Mouse (Mus musculus) B cell, adult 2 months (primary cell): ENCODE results near the gene Lnx2.
A peak's percentile ranks its signal among the peaks of the same experiment; 100 is the strongest.

Experiments
- DNase-seq, 2 experiments: peaks; one replicate each; pipeline ENCODE4 v3.0.0; 2022

Gene Lnx2

DNA sequence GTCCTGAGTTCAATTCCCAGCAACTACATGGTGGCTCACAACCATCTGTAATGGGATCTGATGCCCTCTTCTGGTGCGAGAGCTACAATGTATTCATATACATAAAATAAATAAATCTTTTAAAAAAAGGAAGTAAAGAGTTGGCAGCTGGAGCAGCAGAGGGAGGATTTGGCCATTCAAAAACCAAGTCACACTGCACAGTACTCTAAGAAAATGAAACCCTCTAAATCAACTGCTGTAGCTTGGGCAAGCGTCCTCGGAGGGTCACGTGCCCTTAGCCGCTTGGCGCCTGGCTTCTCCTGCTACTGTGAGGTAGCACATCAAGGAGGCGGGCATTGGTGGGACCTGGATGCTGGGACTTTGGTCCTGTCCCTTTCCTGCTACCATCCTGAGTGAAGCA, 61.2 kb downstream of the Lnx2 start:
- no peak for DNase-seq

DNA sequence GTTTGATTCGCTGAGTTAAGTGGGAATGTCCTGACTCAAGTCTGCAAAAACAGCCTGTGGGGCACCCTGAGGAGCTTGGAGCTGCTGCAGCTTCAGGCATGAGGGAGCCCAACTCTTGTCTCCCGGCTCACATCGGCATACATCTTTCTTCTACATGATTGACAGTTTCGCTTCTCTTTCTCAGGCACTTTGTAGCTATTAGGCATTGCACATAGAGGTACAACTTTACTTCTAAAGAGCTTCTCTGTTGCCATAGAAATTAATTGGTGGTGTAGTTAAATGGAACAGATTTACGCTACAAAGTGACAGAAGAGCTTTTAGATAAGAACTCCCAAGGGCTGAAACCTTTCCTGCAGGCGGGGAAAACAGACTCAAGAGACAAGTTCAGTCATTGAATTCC, 62.5 kb downstream of the Lnx2 start:
- DNase-seq, result no peak

DNA sequence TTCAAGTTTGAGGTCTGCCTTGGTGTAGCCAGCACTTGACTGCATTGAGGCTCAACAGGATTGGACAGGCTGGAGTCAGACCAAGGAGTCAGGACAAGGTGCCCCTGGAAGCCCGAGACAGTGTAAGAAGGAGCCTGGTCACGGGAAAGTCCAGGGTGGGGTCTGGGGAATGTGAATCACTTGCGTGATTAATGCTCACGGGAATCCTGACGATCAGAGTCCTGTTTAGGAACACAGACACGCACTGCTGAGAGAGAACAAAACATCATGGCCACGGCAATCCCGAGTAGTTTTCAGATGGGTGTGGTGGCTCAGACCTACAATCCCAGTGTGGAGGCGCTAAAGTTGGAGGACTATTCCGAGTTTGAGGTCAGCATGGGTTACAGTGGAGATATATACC, 65.1 kb downstream of the Lnx2 start:
- no peak for DNase-seq

DNA sequence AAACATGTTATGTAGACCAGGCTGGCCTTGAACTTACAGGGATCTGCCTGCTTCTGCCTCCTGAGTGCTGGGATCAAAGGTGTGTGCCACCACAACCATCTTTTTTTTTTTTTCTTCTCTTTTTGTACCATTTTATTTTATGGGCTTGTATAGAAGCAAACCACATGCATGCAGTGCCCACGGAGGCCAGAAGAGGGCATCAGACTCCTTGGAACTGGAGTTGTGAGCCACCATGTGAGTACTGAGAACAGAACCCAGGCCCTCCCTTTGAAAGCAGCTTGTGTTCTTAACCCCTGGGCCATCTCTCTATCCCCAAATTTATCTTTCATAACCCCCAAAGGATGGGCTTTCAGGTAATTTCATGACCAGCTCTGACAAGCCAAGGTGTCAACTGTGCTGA, 73.1 kb downstream of the Lnx2 start:
- DNase-seq, result no peak

DNA sequence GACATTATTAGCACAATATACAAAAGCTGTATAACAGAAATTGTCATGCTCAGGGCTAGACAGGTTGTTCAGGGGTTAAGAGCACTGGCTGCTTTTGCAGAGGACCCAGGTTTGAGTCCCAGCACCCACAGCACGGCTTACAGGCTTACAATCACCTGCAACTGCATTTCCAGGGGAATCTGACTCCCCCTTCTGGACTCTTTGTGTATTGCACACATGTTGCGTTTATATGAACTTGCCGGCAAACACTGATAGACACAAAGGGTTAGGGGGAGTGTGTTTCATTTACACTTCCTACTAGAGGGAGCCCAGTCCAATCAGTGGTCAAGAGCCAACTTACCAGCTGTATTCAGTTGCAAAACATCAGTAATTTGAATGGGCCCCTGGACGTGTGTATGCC, 75.1 kb downstream of the Lnx2 start:
- DNase-seq, result no peak

DNA sequence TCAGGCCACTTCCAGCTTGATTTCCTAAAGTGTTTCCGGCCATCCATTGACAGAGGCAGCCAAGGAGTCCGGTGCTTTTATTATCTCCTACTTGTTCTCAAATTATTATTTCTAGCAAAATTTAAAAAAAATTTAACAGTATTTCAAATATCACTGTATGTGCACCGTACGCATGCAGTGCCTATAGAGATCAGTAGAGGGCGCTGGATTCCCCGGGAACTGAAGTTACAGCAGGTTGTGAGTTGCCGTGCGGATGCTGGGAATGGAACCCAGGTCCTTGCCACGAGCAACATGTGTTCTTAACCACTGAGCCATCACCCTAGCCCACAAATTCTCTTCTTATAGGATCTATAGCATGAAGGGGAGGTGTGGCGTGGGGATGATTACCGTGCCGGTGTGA, 77.6 kb downstream of the Lnx2 start:
- DNase-seq, result no peak

DNA sequence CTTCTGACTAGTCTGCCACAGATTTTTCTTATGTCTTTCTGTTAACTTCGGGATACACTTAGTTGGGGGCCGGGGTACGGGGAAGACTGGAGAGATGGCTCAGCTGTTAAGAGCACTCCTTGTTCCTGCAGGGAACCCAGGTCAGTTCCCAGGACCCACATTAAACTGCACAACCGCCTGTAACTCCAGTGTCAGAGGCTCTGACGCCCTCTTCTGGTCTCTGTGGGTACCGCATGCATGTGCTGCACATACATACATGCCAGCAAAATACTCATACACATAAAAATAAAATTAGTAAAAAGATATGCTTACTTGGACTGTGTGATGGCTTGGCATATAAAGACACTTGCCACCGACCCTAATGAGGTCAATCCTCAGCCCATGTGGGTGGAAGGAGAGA, 79.6 kb downstream of the Lnx2 start:
- no peak for DNase-seq

DNA sequence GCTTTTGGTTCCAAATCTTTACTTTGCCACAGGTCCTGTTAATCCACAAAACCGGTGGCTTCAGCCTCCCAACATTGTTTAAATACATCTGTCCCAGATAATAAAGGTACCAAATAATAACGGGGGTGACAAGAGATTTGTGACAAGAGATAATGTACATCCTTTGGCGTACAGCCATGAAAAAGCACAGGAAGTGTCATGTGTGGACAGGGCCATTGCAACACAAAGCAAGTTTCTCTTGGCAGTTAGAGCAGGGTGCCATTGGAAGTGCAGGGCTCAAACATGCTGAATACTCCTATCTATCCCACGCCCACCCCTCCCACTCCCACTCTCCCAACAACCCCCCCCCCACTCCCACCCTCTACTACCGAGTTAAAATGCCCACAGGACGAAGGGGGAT, 81.4 kb downstream of the Lnx2 start:
- no peak for DNase-seq

DNA sequence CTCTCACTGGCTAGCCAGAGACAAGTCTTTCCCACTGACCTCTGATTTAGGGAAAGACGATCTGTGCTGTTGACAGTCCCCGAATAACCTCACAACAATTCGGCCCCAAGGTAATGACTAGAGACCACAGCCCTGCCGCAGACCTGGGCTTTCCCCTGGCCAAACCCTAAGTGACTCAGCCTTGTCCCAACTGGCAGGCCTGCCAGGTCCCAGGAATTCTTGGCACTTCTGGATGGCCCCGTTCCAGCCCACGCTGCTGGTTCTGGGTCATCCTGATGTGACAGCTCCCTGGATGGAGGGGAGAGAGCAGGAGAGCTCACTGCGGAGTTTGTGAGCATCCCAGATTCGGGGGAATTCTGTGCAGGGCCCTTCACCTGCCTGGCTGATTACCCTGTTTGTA, 82.9 kb downstream of the Lnx2 start:
- DNase-seq, result no peak

DNA sequence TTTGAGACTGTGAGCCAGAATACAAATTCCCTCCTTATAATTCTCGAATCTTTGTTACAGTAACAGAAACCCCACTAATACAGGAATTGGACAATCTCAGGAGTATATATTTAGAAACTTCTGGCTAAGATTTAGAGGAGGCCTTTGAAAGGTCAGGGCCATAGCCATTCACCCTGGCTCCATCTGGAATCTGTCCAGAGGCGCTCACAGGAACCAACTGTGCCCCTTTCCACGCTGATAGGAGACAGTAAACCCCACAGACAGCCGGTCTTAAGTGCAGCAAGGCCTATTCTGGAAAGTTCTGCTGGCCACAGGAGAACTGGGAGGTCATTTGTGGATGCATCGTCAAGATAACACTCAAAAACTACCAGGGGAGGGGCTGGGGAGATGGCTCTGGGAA, 87.3 kb downstream of the Lnx2 start:
- DNase-seq, result no peak

DNA sequence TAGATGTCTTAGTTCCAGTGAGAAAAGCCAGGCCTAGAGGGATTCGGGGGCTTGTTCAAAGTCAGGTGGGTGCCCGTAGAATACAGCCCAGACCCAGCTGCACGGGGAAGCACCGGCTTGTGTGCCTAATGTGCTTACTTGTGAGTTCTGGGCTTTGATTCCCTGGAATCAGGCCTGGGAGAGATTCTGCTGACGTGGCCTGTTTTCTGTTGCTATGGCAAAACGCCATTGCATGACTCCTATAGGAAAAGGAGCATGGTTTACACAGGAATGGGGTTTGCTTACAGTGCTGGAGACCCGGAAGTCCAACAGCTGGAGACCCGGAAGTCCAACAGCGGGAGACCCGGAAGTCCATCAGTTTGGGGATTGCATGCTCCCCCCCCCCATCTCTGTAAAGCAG, 88.8 kb downstream of the Lnx2 start:
- DNase-seq, result no peak

DNA sequence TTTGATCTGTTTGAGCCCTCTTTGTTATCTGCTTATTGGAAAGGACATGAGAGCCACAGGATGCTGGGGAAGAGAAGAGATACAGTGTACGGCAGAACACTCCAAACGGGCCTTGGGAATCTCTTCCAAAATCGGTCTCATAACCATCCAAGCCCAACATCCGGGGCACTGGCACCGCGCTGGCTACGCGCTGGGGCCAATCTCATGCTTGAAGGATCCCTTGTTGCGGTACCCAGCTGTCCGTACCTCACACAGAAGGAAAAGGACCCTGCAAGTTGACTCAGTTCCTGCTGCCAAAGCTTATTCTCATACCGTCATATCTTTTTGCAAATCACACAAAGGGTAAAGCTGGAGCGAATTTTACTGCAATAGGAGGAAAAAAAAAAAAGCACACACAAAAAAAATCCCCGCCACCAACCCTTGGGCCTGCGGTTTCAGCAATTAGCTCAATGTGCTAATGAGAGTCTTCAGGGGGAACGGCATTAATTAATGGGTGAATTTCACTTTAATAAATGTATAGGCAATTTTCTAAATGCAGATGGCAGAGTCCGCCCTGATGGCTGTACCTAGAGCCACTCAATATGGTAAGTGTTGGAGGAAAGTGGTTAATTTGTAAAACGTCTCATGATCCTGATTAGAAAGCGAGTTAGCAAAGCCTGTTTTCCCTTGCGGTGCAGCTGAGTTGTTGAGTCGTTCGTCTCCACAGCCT, 90.5 kb downstream of the Lnx2 start:
- DNase-seq, result no peak

DNA sequence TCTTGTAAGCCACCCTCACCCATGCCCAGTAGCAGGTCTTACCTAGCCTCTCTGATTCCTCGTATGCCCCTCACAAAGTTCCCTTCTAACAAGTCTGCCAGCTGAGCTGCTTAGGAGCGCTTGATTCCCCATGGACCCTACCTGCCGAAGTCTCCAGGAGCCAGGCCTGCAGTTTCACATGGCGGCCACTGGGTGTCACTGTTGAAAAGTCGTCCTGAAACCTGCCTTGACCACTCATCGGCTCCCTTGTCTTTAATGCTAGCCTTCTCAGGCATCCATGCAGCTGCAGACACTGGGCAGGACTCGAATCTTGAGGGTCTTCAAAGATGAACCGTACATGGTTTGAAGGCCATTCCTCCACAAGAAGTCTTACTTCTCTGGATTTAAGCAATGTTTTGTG, 93.2 kb downstream of the Lnx2 start:
- DNase-seq, result peak; percentile 68 to 69

DNA sequence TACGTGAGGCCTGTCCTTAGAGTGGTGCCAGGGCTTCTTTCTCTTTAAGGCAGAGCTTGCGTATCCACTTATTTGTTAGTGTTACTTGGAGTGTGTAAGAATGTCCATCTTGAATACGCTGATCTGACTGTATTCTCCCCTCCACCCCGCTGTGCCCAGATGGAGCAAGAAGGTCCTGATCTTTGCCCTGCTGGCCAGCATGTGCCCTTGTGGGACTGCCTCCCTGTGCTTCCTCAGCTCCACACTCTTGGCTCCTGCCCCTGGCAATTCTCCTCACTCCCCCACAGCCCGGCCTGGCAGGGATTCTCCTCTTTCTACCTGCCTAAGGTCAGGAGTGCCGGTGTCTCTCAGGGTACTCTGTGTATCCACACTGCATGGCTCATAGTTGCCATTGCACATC, 95.0 kb downstream of the Lnx2 start:
- no peak for DNase-seq

DNA sequence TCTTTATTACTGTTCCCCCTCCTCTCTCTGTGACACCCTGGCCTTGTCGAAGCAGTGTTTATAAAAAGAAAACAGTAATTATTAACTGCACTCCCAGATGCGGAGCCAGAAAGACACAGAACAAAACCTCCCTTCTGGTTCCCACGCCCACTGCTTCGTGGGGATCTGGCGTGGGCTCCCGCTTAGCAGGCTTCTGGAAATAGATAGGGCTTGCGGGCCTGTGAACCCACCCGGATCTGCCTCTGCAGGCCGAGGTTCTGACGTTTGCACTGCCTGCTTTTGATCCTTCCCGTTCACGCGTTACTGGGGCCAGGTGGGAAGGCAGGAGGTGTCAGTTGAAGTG, 101.6 kb downstream of the Lnx2 start:
- no peak for DNase-seq

DNA sequence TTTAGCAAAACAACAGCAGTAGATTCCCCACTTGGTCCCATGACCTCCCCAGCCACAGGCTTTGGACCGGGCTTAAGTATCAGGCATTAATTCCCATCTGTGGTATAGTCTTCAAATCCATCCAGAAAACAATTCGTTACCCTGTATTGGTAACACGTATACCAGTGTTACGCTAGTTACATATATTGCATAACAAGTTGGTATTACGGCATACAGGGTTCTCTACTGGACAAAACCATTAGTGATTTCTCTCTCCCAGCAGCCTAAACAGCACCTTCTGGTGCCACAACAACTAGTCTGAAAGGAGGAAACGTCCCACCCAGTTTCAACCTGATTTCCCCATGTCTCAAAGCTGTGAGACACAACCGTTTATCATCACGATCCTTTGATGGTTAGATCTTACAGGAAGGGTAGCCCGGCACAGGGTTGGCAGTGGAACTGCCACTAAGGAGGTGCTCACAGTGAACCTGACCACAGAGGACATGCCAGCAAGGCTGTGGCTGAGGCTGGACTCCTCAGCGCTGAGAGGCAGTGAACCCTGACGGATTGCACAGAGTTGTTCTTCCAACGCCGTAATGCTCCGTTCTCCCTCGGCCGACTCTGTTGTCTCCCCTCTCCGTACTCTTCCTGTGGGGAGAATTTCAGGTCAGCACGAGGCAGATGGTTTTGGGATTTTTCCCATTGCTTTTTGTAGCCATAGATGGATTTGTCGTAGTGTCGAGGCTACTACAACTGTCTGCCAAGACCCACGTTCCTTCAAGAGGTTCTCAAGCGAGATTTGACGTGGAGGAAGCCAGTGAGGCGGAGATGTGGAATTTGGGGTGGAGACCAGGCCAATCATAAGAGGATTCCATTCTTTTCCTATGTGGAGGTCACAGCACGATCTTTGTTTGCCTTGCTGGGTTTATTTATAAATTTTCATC, 102.3 kb downstream of the Lnx2 start:
- DNase-seq, result no peak

DNA sequence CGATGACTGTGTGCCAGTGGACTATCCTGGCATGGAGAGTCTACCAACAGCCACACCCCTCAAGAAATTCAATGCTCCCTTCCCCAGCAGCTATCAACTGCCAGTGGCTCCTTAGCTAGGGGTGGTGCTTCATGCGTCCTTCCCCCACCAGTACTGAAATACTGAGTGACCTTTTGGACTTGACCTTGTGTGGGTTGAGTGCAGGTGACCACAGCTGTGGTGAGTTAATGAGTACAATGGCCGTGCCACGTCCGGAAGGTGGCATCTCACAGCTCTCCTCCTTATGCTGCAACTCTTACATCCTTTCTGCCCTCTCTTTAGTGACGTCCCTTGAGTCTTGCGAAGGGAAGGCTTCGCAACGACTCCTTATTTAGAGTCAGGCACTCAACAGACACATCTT, 103.0 kb downstream of the Lnx2 start:
- DNase-seq, result no peak

DNA sequence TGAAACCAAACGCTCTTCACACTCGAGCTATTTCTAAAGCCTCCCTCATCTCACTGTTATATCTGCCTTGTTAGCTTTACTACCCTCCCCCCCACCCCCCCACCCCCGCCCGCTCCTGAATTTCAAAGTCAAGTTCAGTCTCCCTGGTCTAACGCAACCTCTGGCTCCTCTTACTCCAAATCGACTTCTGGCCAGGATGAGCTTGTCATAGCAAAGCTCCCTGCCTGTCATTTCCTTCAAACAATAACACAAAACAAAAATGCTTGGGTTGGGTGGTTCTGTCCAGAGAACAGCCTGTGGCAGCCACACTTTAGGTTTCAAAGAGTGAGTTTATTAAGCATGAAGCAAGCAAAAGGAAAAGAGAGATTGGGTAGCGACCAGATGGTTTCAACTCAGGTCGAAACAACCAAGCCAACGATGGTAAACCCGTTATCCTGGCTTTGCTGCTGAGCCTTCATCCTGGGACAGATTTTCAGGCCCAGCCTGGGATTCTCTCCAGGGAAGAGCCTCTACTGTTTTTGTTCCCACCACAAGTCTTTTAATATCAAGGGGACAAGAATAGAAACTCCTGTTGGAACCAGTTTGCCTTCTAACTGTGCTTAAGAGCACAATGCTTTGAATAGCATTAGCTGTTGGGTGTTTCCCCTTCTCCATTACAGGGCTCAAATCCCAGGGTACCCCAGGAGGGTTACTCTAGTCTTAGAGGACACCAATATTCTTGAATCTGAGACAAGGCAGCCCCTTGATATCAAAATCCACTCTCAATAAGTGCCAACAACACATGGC, 104.4 kb downstream of the Lnx2 start:
- no peak for DNase-seq

DNA sequence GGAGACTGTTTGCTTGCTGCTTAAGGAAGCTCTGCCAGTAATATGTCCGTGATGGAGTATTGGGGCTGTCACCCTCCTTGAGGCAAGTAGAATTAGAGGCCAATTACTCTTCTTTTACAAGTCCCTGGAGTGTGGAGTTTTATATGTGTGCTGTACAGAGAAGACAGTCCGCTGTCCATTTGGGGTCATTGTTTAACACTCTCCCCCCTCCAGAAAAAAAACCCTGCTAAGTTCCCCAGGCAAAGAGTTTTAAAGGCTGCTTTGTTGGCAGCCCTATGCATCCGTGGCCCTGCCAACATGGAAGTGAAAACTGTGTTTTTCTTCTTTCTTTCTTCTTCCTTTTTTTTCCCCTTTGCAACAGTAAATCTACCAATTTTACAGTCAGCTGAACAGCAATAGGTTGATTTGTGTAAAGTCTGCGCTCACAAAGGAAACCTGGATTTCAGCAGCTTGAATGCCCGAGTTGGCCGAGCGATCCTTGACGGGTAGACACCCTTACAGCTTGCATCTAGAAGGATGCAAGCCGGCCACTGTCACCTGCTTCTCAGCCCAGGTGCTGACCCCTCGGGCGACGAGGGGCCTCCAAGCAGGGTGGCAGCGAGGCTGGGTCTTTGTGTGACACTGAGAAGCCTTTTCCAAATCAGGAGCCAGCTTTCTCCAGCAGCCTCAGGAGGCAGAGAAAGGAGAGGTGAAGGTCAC, 107.5 kb downstream of the Lnx2 start:
- DNase-seq, result no peak
